Mouse (Mus musculus): ENCODE results near the gene Vmn1r196. TPM values are rescaled to one million over a fixed set of nuclear protein-coding genes. Genes with fewer than 3 reads are reported as not detected.
"Not testable (repeated sequence)": the region's sequence is repeated elsewhere in the genome, so short reads cannot be mapped to it uniquely, and the experiment has no call there.

The Vmn1r196 gene
- polyA plus RNA-seq (2015; fragmentation: Nextera tagmentation; extraction: Ambion mirVana) = not detected in 2 replicates

DNA sequence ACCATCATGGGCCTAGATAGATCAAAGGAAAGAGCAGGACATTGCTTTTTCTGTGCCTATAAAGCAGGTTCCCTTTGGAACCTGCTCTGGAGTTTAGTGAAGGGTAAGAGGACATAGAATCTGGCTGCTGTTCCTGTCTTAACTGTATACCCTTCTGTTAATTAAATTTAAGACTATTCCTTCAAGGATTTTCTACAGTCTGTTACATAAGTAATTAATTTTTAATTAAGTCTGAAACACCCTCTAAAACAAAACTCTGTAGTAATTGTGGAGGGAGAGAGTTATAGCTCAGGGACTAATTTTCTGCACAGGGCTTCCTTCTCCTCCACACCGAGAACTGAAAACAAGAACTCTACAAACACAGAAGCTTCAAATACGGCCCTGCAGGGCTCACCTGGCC lies at the start of gene Vmn1r196:
Gene Vmn1r196, plus strand, starts transcription at position 301 of the 400 bp plus-strand sequence.
- Histone ChIP-seq H3K36me3 (no peaks in the 10 kb centered on the region), H3K4me3 (no peak within 1 kb of the TSS), H3K27me3 (no peaks in the 10 kb centered on the region), H3K4me2 (replicated peaks) (no peak within 1 kb of the TSS), H3K9ac (replicated peaks) (no peak within 1 kb of the TSS), H3K9me3 (no peaks in the 10 kb centered on the region), H3K27ac (replicated peaks) (no peak within 1 kb of the TSS), H3K4me1 (no peaks in the 10 kb centered on the region)
- 67% methylated on average over 2 of the region's 2 CpGs for WGBS
- no peak for ATAC-seq (replicated peaks)

- no peak for ATAC-seq (replicated peaks)
- 62% methylated on average over 1 of the region's 1 CpGs for WGBS
- no peak within 1 kb of the TSS for H3K4me3 ChIP-seq
- H3K36me3 ChIP-seq = no peaks in the 10 kb centered on the region
- H3K4me2 ChIP-seq (replicated peaks) = no peak within 1 kb of the TSS
- H3K9me3 ChIP-seq = no peaks in the 10 kb centered on the region
- H3K27me3 ChIP-seq = no peaks in the 10 kb centered on the region
- no peaks in the 10 kb centered on the region for H3K4me1 ChIP-seq
- H3K27ac ChIP-seq (replicated peaks) = no peak within 1 kb of the TSS
- H3K9ac ChIP-seq (replicated peaks) = no peak within 1 kb of the TSS
These were observed 45.8 kb upstream of the Vmn1r196 start, which contains the start of gene Vmn1r194 for GRCm38 (mm10) chr13:22243915-22244314. Gene Vmn1r194, plus strand, starts transcription at chr13:22244215.

DNA sequence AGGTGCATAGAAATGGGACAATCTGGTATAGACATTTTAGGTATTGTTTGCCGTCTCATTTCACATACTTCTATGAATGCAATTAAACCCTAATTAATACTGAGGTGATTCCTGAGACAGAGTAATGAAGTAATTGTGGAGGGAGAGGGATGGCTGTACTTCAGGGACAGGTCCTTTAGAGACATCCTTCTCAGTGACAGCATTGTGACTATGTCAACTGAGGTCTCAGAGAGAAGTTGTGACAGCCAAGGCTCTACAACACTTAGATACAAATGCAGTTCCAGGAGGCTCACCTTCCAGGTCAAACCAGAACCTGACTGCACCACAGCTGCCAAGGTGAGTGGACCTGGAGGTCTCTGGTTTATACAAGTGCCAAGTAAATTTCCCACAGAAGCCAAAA lies 19.5 kb upstream of the Vmn1r196 start, which contains the start of gene Vmn1r195:
Gene Vmn1r195, plus strand, starts transcription at position 301 of the 400 bp plus-strand sequence.
- H3K4me1 ChIP-seq; H3K9ac ChIP-seq (replicated peaks); H3K4me3 ChIP-seq; H3K27me3 ChIP-seq; H3K4me2 ChIP-seq (replicated peaks); ATAC-seq (replicated peaks); H3K27ac ChIP-seq (replicated peaks); H3K36me3 ChIP-seq; H3K9me3 ChIP-seq: not testable (repeated sequence)
- WGBS = 86% methylated on average over 1 of the region's 1 CpGs

- Histone ChIP-seq H3K9ac (replicated peaks) (no peak overlapping the region), H3K36me3 (no peaks in the 10 kb centered on the region), H3K27me3 (no peaks in the 10 kb centered on the region), H3K4me1 (no peaks in the 10 kb centered on the region), H3K27ac (replicated peaks) (no peak overlapping the region), H3K9me3 (no peaks in the 10 kb centered on the region), H3K4me3 (no peak overlapping the region), H3K4me2 (replicated peaks) (no peak overlapping the region)
- 57% methylated on average over 2 of the region's 2 CpGs for WGBS
- ATAC-seq (replicated peaks) = no peak
These were observed 18.0 kb upstream of the Vmn1r196 start for GRCm38 (mm10) chr13:22271721-22272120.

- no peaks in the 10 kb centered on the region for H3K4me1 ChIP-seq
- H3K36me3 ChIP-seq = no peaks in the 10 kb centered on the region
- ATAC-seq (replicated peaks) = no peak
- no peaks in the 10 kb centered on the region for H3K27me3 ChIP-seq
- no peak overlapping the region for H3K4me2 ChIP-seq (replicated peaks)
- H3K4me3 ChIP-seq = no peak overlapping the region
- no peaks in the 10 kb centered on the region for H3K9me3 ChIP-seq
- no peak overlapping the region for H3K9ac ChIP-seq (replicated peaks)
- 83% methylated on average over 2 of the region's 2 CpGs for WGBS
- no peak overlapping the region for H3K27ac ChIP-seq (replicated peaks)
These were observed 5.1 kb upstream of the Vmn1r196 start for GRCm38 (mm10) chr13:22284578-22284977.

DNA sequence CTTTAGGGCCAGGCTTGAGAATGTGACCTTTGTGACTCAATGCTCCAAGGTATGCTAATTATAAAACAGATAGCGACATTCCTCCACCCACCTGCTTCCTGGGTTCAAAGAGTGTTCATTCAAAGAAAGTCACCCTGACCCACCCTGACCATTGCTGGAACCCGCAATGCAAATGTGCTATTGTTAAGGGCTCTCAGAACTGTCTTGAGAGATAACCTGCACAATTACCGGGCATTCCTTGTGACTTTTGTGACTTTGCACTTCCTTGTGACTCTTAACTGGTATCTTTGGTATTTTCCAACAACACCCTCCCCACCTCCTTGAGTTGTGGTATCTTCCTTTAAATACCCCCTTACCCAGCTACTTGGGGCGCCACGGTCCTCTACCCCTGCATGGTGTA lies 18.4 kb downstream of the Vmn1r196 start:
- not testable (repeated sequence) for H3K9ac ChIP-seq (replicated peaks); H3K9me3 ChIP-seq; H3K4me1 ChIP-seq; H3K36me3 ChIP-seq; H3K4me3 ChIP-seq; H3K27me3 ChIP-seq; H3K27ac ChIP-seq (replicated peaks); ATAC-seq (replicated peaks); H3K4me2 ChIP-seq (replicated peaks)
- WGBS = 90% methylated on average over 5 of the region's 5 CpGs

- Histone ChIP-seq H3K4me3 (no peak overlapping the region), H3K36me3 (no peaks in the 10 kb centered on the region), H3K4me2 (replicated peaks) (no peak overlapping the region), H3K27ac (replicated peaks) (no peak overlapping the region), H3K27me3 (no peaks in the 10 kb centered on the region), H3K4me1 (no peaks in the 10 kb centered on the region), H3K9me3 (no peaks in the 10 kb centered on the region), H3K9ac (replicated peaks) (no peak overlapping the region)
- WGBS = 88% methylated on average over 2 of the region's 2 CpGs
- no peak for ATAC-seq (replicated peaks)
These were observed 25.6 kb downstream of the Vmn1r196 start for GRCm38 (mm10) chr13:22315361-22315760.

DNA sequence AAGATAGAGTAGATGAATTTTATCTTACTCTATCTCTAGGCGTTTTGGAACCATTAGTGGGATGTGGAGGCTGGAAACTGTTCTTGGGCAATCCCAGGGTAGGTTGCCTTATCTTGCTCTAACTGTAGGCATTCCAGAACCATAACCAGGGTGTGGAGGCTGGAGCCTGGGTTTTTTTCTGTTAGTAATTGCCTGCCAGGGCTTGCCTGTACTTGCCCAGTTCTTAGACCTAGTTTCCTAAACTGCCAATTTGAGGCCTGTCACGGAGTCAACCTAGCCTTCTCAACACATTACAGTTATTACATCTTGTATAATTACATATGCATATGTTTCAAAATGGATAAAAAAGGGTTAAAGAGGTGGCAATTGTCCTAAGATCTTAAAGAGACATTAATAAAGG lies 27.6 kb downstream of the Vmn1r196 start:
- H3K4me1 ChIP-seq = no peaks in the 10 kb centered on the region
- no peak overlapping the region for H3K27ac ChIP-seq (replicated peaks)
- H3K27me3 ChIP-seq = no peaks in the 10 kb centered on the region
- 75% methylated on average over 2 of the region's 2 CpGs for WGBS
- no peak for ATAC-seq (replicated peaks)
- H3K9ac ChIP-seq (replicated peaks) = no peak overlapping the region
- H3K4me3 ChIP-seq = no peak overlapping the region
- H3K36me3 ChIP-seq = no peaks in the 10 kb centered on the region
- no peak overlapping the region for H3K4me2 ChIP-seq (replicated peaks)
- H3K9me3 ChIP-seq = no peaks in the 10 kb centered on the region

DNA sequence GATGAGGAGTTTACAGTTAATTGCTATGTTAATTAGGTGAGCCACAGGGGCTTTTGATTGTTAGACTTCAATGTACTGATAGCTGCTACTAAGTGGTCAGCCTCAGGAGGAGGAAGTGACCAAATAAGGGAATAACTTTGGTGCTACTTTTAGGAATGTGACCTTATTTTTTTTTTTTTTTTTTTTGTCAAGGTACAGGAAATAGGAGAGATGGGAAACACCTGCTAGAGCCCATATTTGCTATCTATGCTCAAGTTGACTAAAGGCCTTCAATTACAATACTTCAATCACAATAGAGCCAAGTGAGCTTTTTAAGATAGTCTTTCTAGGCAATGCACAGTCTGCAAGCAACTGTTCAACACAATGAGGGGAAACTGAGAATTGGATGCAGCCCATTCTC lies 30.4 kb downstream of the Vmn1r196 start:
- Histone ChIP-seq H3K27me3 (no peaks in the 10 kb centered on the region), H3K9me3 (no peaks in the 10 kb centered on the region), H3K4me2 (replicated peaks) (no peak overlapping the region), H3K36me3 (no peaks in the 10 kb centered on the region), H3K4me1 (no peaks in the 10 kb centered on the region), H3K4me3 (no peak overlapping the region), H3K27ac (replicated peaks) (no peak overlapping the region), H3K9ac (replicated peaks) (no peak overlapping the region)
- ATAC-seq (replicated peaks) = no peak

DNA sequence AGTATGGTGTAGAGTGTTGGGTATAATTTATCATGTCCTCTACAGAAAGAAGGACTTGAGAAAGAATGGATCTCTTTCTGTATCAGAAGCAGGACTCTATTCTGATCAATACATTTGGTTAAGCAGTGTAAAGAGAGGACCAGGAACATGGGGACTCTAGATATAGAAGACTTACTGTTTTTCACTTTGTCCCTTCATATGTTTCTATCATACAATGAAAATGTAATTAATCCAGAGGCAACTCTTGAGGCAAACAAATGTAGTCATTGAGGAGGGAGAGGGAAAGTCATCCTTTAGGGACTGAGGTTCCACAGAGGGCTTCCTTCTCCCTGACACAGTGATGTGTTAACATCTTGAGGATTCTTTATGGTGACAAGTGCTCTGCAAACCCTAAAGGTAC lies 34.6 kb downstream of the Vmn1r196 start, which contains the start of gene Vmn1r197:
Gene Vmn1r197, plus strand, starts transcription at position 301 of the 400 bp plus-strand sequence.
- Histone ChIP-seq H3K36me3 (no peaks in the 10 kb centered on the region), H3K4me3 (no peak within 1 kb of the TSS), H3K27ac (replicated peaks) (no peak within 1 kb of the TSS), H3K9me3 (no peaks in the 10 kb centered on the region), H3K9ac (replicated peaks) (no peak within 1 kb of the TSS), H3K27me3 (no peaks in the 10 kb centered on the region), H3K4me1 (no peaks in the 10 kb centered on the region), H3K4me2 (replicated peaks) (no peak within 1 kb of the TSS)
- no peak for ATAC-seq (replicated peaks)

- H3K27me3 ChIP-seq = no peaks in the 10 kb centered on the region
- H3K27ac ChIP-seq (replicated peaks) = no peak overlapping the region
- no peaks in the 10 kb centered on the region for H3K9me3 ChIP-seq
- H3K4me1 ChIP-seq = no peaks in the 10 kb centered on the region
- H3K36me3 ChIP-seq = no peaks in the 10 kb centered on the region
- no peak overlapping the region for H3K4me2 ChIP-seq (replicated peaks)
- no peak overlapping the region for H3K9ac ChIP-seq (replicated peaks)
- no peak for ATAC-seq (replicated peaks)
- no peak overlapping the region for H3K4me3 ChIP-seq
- 76% methylated on average over 2 of the region's 2 CpGs for WGBS
These were observed 43.5 kb downstream of the Vmn1r196 start for GRCm38 (mm10) chr13:22333269-22333668.

DNA sequence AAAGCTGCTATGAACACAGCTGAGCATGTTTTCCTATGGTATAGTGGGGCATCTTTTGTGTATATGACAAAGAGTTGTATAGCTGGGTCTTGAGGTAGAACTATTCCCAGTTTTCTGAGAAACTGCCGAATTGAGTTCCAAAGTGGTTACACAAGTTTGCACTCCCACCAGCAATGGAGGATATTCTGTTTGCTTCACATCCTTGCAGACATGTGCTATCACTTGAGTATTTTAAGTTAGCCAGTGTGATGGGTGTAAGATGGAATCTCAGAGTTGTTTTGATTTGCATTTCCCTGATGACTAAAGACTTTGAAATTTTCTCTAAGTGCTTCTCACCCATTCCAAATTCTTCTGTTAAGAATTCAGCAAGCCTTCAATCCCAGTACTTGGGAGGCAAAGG lies 45.8 kb downstream of the Vmn1r196 start:
- no peak overlapping the region for H3K27ac ChIP-seq (replicated peaks)
- WGBS = 92% methylated on average over 1 of the region's 1 CpGs
- no peak for ATAC-seq (replicated peaks)
- no peak overlapping the region for H3K4me3 ChIP-seq
- H3K27me3 ChIP-seq = no peaks in the 10 kb centered on the region
- no peak overlapping the region for H3K4me2 ChIP-seq (replicated peaks)
- H3K9ac ChIP-seq (replicated peaks) = no peak overlapping the region
- H3K9me3 ChIP-seq = no peaks in the 10 kb centered on the region
- no peaks in the 10 kb centered on the region for H3K36me3 ChIP-seq
- no peaks in the 10 kb centered on the region for H3K4me1 ChIP-seq

All from forebrain, embryonic 15.5 days (tissue).